Mouse (Mus musculus) MEL (cell line): ENCODE measurements around the gene Tmem242.

Experiments used
- CHD1 ChIP-seq: IDR thresholded peaks from 2 replicates; pipeline ENCODE4 v1.6.1; 2012; ENCODE audit warnings: low read depth, mild to moderate bottlenecking, inconsistent platforms, low read length, improper control_type of control experiment
- CTCF ChIP-seq, 3 experiments: IDR thresholded peaks in 2 of 3; conservative IDR thresholded peaks in 1 of 3; 2 replicates each; pipeline ENCODE4 v1.5.1; 2011 to 2012; ENCODE audit warnings: low read length in 3 of 3, low read depth in 2 of 3, mild to moderate bottlenecking in 2 of 3, improper control_type of control experiment in 1 of 3, inconsistent platforms in 1 of 3, mixed read lengths in 1 of 3, moderate library complexity in 1 of 3; ENCODE audit not compliant: control insufficient read depth in 1 of 3, insufficient read depth in 1 of 3, poor library complexity in 1 of 3, severe bottlenecking in 1 of 3
- MYC ChIP-seq: IDR thresholded peaks from 2 replicates; pipeline ENCODE4 v1.6.1; 2011; ENCODE audit warnings: low read depth, mild to moderate bottlenecking, low read length, improper control_type of control experiment, moderate library complexity
- NELFE ChIP-seq: IDR thresholded peaks from 2 replicates; pipeline ENCODE4 v1.6.1; 2011; ENCODE audit warnings: low read depth, low read length, improper control_type of control experiment
- POLR2A ChIP-seq, 2 experiments: IDR thresholded peaks; 2 replicates each; pipeline ENCODE4 v1.6.1; 2011 to 2012; ENCODE audit warnings: low read length in 2 of 2, mild to moderate bottlenecking in 2 of 2, control low read depth in 1 of 2, improper control_type of control experiment in 1 of 2, low read depth in 1 of 2, moderate library complexity in 1 of 2; ENCODE audit not compliant: control insufficient read depth in 1 of 2, insufficient read depth in 1 of 2, poor library complexity in 1 of 2
- POLR2AphosphoS2 ChIP-seq: IDR thresholded peaks from 2 replicates; pipeline ENCODE4 v1.6.1; 2011; ENCODE audit warnings: low read length, improper control_type of control experiment
- SMC3 ChIP-seq: IDR thresholded peaks from 2 replicates; pipeline ENCODE4 v1.6.1; 2011; ENCODE audit warnings: low read depth, low read length, improper control_type of control experiment
- TBP ChIP-seq: IDR thresholded peaks from 2 replicates; pipeline ENCODE4 v1.8.0; 2011; ENCODE audit warnings: low read depth, low read length, improper control_type of control experiment
- USF1 ChIP-seq: IDR thresholded peaks from 2 replicates; pipeline ENCODE4 v1.6.1; 2014; ENCODE audit warnings: low read depth, mild to moderate bottlenecking, inconsistent platforms, low read length, improper control_type of control experiment, moderate library complexity
- ZKSCAN1 ChIP-seq: IDR thresholded peaks from 2 replicates; pipeline ENCODE4 v1.6.1; 2012; ENCODE audit warnings: low read depth, mild to moderate bottlenecking, inconsistent platforms, low read length, improper control_type of control experiment, moderate library complexity

GRCm38 (mm10) chr17:5371032-5371431 lies 69.0 kb downstream of the Tmem242 start:
- TF ChIP-seq CTCF (IDR thresholded peaks at IDR 0.05 in 2 of 3, conservative IDR thresholded peaks at IDR 0.05 in 1 of 3; ENCODE audit: control insufficient read depth in 1 of 3, insufficient read depth in 1 of 3, low read depth in 2 of 3, low read length in 3 of 3, poor library complexity in 1 of 3, severe bottlenecking in 1 of 3) = no peak
- no peak for TF ChIP-seq ZKSCAN1
- TF ChIP-seq POLR2A (IDR thresholded peaks at IDR 0.05; ENCODE audit: control insufficient read depth in 1 of 2, insufficient read depth in 1 of 2, low read depth in 1 of 2, low read length in 2 of 2, poor library complexity in 1 of 2) = no peak
- TF ChIP-seq NELFE = no peak
- TF ChIP-seq CHD1 = no peak
- no peak for TF ChIP-seq USF1
- no peak for TF ChIP-seq POLR2AphosphoS2
- no peak for TF ChIP-seq TBP
- no peak for TF ChIP-seq SMC3
- no peak for TF ChIP-seq MYC
